Mouse (Mus musculus) olfactory bulb, adult 2 months (tissue): Measurements from ENCODE around the gene Pdcl2.

Experiments
- CTCF ChIP-seq: fragments of 200-500 bp; IDR thresholded peaks from 2 replicates; pipeline ENCODE4 v1.5.1; 2012; ENCODE audit warnings: low read depth, mild to moderate bottlenecking, low read length, moderate library complexity; ENCODE audit not compliant: insufficient read depth
- POLR2A ChIP-seq: fragments of 200-500 bp; IDR thresholded peaks from 2 replicates; pipeline ENCODE4 v1.6.1; 2012; ENCODE audit warnings: mild to moderate bottlenecking, low read depth, low read length, moderate library complexity; ENCODE audit not compliant: insufficient read depth

DNA sequence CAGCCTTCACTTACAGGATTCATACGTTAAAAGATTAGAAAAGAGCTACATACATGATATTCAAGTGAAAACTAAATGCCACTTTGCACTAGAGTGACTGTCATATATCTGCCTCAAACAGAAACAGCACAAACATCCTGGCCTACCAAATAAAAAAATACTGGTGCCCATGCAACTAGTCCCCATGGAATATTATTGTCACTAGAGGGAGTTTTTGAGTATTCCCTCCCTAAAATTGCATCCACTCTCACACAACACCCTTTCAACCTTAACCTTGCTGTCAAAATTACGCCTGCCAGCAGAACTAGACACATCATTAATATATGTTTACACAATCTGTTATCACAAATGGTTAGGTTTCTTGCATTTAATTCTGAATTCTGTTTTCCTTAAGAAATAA lies 28.9 kb downstream of the Pdcl2 start:
- TF ChIP-seq POLR2A (no peak), CTCF (no peak)
